Comparison of ENCODE assay signal across 28 mouse cellular contexts in genomic region chr6:146917396-146917795, GRCm38 (mm10). TPM values are rescaled to one million over a fixed set of nuclear protein-coding genes. Genes with fewer than 3 reads are reported as not detected.
A peak's percentile ranks its signal among the peaks of the same experiment; 100 is the strongest.
DNase-seq lines count a peak whose midpoint lies in the region; ATAC-seq and TF ChIP-seq lines count a peak whose summit lies in the region.
"Had no signal": no experiment of that assay in that cellular context is flagged by ENCODE, and none has a peak within 500 bp of the region (broad histone marks: within the 10 kb centered on the region; RNA-seq: fewer than 3 reads in every experiment).

No protein-coding gene starts in this region.

- no peak for ATAC-seq in megakaryocyte, adult 5-6 weeks (ENCODE audit: poor library complexity, severe bottlenecking)
- ATAC-seq: forebrain, embryonic 13.5 days; forebrain, embryonic 16.5 days; Patski had no signal

- no peaks in the 10 kb centered on the region for H3K27me3 ChIP-seq in kidney, adult 2 months (replicated peaks; ENCODE audit: control insufficient read depth, insufficient read depth, low read length)
- no peaks in the 10 kb centered on the region for H3K27me3 ChIP-seq in liver, adult 2 months (ENCODE audit: control insufficient read depth, insufficient read depth, low read length)
- no peaks in the 10 kb centered on the region for H3K27me3 ChIP-seq in megakaryocyte, embryonic 14.5 days (replicated peaks)
- H3K27me3 ChIP-seq: CH12.LX; forebrain, embryonic 13.5 days; hindbrain, embryonic 12.5 days; hindbrain, embryonic 15.5 days; Patski had no signal

- no peak for TF ChIP-seq CTCF in gastrocnemius, adult 2 months (IDR thresholded peaks at IDR 0.05)
- no peak for TF ChIP-seq CTCF in kidney, adult 2 months (conservative IDR thresholded peaks at IDR 0.05; ENCODE audit: insufficient read depth, insufficient read length, low read depth, low read length)
- TF ChIP-seq CTCF in liver, adult 2 months (IDR thresholded peaks at IDR 0.05; ENCODE audit: low read depth, low read length): no peak

- no peaks in the 10 kb centered on the region; the same call in 1 of the 2 replicates for H3K36me3 ChIP-seq in kidney, adult 2 months (ENCODE audit: control insufficient read depth, insufficient read depth, low read length)
- H3K36me3 ChIP-seq in liver, adult 2 months (ENCODE audit: control insufficient read depth, insufficient read depth, low read length): no peaks in the 10 kb centered on the region
- H3K36me3 ChIP-seq in megakaryocyte, embryonic 14.5 days (replicated peaks; ENCODE audit: low read length): peaks cover 5% of the 10 kb centered on the region
- H3K36me3 ChIP-seq: forebrain, embryonic 10.5 days; G1E; hindbrain, embryonic 12.5 days; hindbrain, embryonic 15.5 days had no signal

- peaks cover 2% of the 10 kb centered on the region; the same call in 1 of the 2 replicates for H3K79me2 ChIP-seq in liver, adult 2 months (ENCODE audit: control insufficient read depth, insufficient read depth, low read length)

- no peak overlapping the region for H3K4me3 ChIP-seq in gastrocnemius, adult 2 months
- no peak overlapping the region for H3K4me3 ChIP-seq in kidney, adult 2 months (ENCODE audit: insufficient read depth, low read depth, low read length)
- H3K4me3 ChIP-seq in liver, adult 2 months (ENCODE audit: insufficient read depth, low read depth, low read length): no peak overlapping the region
- peak overlapping the region; percentile 79 for H3K4me3 ChIP-seq in megakaryocyte, embryonic 14.5 days (replicated peaks)
- H3K4me3 ChIP-seq: forebrain, embryonic 10.5 days; forebrain, embryonic 13.5 days; hindbrain, embryonic 12.5 days; hindbrain, embryonic 15.5 days had no signal

- H3K9me3 ChIP-seq in megakaryocyte, embryonic 14.5 days: no peaks in the 10 kb centered on the region
- H3K9me3 ChIP-seq: forebrain, embryonic 10.5 days; forebrain, embryonic 13.5 days; G1E; hindbrain, embryonic 12.5 days; hindbrain, embryonic 15.5 days had no signal

- intact Hi-C loops in gastrocnemius, adult 2 months (cut with DNase I): no loop called here

- no peak overlapping the region for H3K9ac ChIP-seq in liver, adult 2 months (ENCODE audit: low read depth, low read length)
- H3K9ac ChIP-seq: forebrain, embryonic 13.5 days; hindbrain, embryonic 12.5 days; hindbrain, embryonic 15.5 days had no signal

- DNase-seq in gastrocnemius, adult 2 months: no peak
- no peak for DNase-seq in gastrocnemius, adult 8-10 months (ENCODE audit: low spot score in 2 of 2)
- peak; percentile 38 for DNase-seq in kidney, adult 2 months
- DNase-seq in kidney, postnatal 36 days: no peak
- peak; percentile 70 for DNase-seq in liver, adult 2 months (ENCODE audit: extremely low read depth, low read depth, low spot score)
- no peak for DNase-seq in liver
- DNase-seq: adrenal gland, postnatal 10 days; adrenal gland, postnatal 36 days; B cell, adult 2 months; cerebellum, adult 18-20 months; cerebellum, adult 9-10 months; cerebellum, postnatal 14 days; gastrocnemius, postnatal 25 days had no signal

- no peak for TF ChIP-seq POLR2A in kidney, adult 2 months (IDR thresholded peaks at IDR 0.05; ENCODE audit: low read depth, low read length)
- TF ChIP-seq POLR2A in liver, adult 2 months (IDR thresholded peaks at IDR 0.05; ENCODE audit: extremely low read depth, insufficient read depth, low read length): no peak

- 71% methylated on average over 3 of the region's 3 CpGs for WGBS in kidney, adult 2 months
- 31% methylated on average over 3 of the region's 3 CpGs for WGBS in liver, adult 2 months

- H3K4me1 ChIP-seq in kidney, adult 2 months (ENCODE audit: control insufficient read depth, insufficient read depth, low read length): peaks cover 23% of the 10 kb centered on the region
- H3K4me1 ChIP-seq in liver, adult 2 months (ENCODE audit: control insufficient read depth, insufficient read depth, low read length): peaks cover 24% of the 10 kb centered on the region
- H3K4me1 ChIP-seq in megakaryocyte, embryonic 14.5 days: peaks cover 62% of the 10 kb centered on the region

- 0 out of 2 replicates have a peak overlapping the region, but pooled peaks have one; percentile 3 for H3K27ac ChIP-seq in gastrocnemius, adult 2 months
- H3K27ac ChIP-seq in kidney, adult 2 months (ENCODE audit: insufficient read depth, low read depth, low read length): no peak overlapping the region
- H3K27ac ChIP-seq in liver, adult 2 months (replicated peaks; ENCODE audit: insufficient read depth, low read depth, low read length): no peak overlapping the region
- H3K27ac ChIP-seq: forebrain, embryonic 10.5 days; forebrain, embryonic 13.5 days; hindbrain, embryonic 12.5 days; hindbrain, embryonic 15.5 days had no signal

RNA-seq across cellular contexts. Expression of gene Ppfibp1, which starts 29.1 kb away (rescaled TPM):
- 10 to 100 TPM; 40.3 to 44.8 TPM for total RNA-seq in gastrocnemius, adult 2 months (2021)
- total RNA-seq in gastrocnemius, adult 8-10 months (2022): 10 to 100 TPM; 45.6 to 62.4 (median 55.7) TPM
- polyA plus RNA-seq in kidney, adult 2 months (2012; rRNA removed): 20.6 and 23.4 TPM in 2 replicates
- total RNA-seq in liver, adult 2 months (2014; rRNA removed): 20.8 and 24.1 TPM in 2 replicates
- 6.7 and 6.9 TPM in 2 replicates for polyA plus RNA-seq in liver, adult 2 months (2012; rRNA removed)
- polyA plus RNA-seq in megakaryocyte, embryonic 14.5 days (2012; ENCODE audit: insufficient read depth, low replicate concordance): 1.7 and 3.4 TPM in 2 replicates
- total RNA-seq in megakaryocyte, adult 5-6 weeks (2015): 4.0 and 5.0 TPM in 2 replicates
- total RNA-seq in megakaryocyte, adult 5-6 weeks (2017): 10.5 and 11.9 TPM in 2 replicates

RNA-seq across cellular contexts. Expression of gene 1700034J05Rik, which starts 36.8 kb away (rescaled TPM):
- not detected for total RNA-seq in gastrocnemius, adult 2 months (2021)
- total RNA-seq in gastrocnemius, adult 8-10 months (2022): not detected
- polyA plus RNA-seq in kidney, adult 2 months (2012; rRNA removed): 0.07 TPM in 1 of 2 replicates, not detected in the other
- total RNA-seq in liver, adult 2 months (2014; rRNA removed): not detected in 2 replicates
- polyA plus RNA-seq in liver, adult 2 months (2012; rRNA removed): not detected in 2 replicates
- not detected in 2 replicates for polyA plus RNA-seq in megakaryocyte, embryonic 14.5 days (2012; ENCODE audit: insufficient read depth, low replicate concordance)
- not detected in 2 replicates for total RNA-seq in megakaryocyte, adult 5-6 weeks (2015)
- total RNA-seq in megakaryocyte, adult 5-6 weeks (2017): not detected in 2 replicates
- total RNA-seq: adrenal gland, adult 18-20 months; adrenal gland, postnatal 10 days; adrenal gland, postnatal 36 days; CH12.LX; gastrocnemius, adult 18-20 months; gastrocnemius, postnatal 25 days; heart, postnatal 25 days; hematopoietic stem cell, adult 5-6 weeks had no signal
- polyA plus RNA-seq: embryonic facial prominence, embryonic 11.5 days; forebrain, embryonic 16.5 days; G1E; Patski had no signal

Comparison
In these comparisons a context has a peak if more than half of its experiments do, and no peak if none do; other contexts are left out.
1. DNase-seq: peak in kidney, adult 2 months (single experiment) and liver, adult 2 months (single experiment); none in gastrocnemius, adult 2 months (single experiment), gastrocnemius, adult 8-10 months (0 of 2), kidney, postnatal 36 days (0 of 2) and liver (single experiment).